Mouse (Mus musculus): ENCODE measurements around the gene Speg.

The Speg gene

DNA sequence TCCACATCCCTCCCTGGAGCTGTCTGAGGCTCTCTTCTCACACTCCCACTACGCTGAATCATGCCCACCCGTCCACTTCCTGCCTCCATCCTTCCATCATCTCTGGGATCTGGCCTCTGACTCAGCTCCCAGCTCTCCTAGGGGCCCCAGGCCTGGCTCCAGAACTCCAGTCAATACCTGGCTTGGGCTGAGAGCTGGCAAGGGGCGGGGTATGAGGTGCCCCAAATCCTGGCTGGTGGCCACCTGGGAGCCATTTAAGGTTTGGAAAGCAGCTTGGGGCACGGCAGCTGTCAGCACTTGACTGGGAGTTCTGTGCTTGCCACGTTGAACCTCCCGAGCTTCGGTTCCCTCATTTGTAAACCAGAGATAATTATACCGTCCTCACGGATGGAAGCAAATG, 18.0 kb downstream of the Speg start:
- in situ Hi-C loops (cut with MboI, MseI): no loop called here

DNA sequence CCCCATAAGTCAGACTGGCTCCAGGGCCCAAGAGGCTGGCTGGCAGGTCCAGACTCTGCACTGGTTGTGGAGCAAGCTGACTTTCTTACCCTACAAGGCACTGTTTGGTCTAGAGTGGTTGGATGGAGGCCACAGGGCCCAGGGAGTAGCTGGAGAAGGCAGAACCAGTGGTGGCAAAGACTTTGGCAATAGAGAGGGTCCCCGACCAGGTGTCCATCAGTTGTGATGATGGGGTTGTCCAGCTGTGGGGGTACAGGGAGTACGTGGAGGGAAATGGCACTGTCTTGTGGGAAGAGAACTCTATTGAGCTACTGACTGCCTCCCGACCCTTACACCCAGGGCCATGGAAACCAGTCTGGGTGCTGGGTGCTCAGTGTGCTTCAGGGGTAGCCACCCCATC, 18.7 kb downstream of the Speg start:
- in situ Hi-C loops (cut with MboI, MseI): no loop called here

DNA sequence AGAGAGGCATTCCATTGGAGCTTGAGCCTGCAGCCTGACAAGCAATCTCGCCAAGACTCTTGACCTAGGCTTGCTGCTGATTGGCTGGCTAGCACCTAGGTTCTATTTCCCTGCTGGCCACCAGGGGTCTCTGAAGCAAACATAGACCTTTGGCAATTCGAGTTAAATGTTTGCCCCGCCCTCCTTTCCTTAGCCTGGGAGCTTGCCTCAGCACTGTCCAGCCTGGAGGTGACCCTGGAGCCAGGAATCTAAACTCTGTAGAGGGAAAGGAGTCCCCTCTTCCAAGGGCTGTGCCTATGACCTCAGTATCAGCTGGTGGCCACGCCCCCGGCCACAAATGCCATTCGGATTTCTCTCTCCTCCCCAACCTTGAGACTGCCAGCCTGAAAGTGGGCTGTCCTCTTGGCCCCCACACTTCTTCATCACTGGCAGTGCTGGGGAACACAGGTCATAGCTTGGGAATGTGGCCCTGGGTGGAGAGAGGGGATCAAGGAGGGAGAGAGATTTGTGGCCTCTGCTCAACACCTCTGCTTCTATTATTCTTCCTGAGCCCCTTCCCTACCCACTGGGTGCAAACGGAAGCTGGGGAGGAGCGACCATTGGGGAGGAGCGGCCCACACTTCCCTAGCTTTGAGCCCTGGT, 23.8 kb downstream of the Speg start:
- in situ Hi-C loops (cut with MboI, MseI): no loop called here

DNA sequence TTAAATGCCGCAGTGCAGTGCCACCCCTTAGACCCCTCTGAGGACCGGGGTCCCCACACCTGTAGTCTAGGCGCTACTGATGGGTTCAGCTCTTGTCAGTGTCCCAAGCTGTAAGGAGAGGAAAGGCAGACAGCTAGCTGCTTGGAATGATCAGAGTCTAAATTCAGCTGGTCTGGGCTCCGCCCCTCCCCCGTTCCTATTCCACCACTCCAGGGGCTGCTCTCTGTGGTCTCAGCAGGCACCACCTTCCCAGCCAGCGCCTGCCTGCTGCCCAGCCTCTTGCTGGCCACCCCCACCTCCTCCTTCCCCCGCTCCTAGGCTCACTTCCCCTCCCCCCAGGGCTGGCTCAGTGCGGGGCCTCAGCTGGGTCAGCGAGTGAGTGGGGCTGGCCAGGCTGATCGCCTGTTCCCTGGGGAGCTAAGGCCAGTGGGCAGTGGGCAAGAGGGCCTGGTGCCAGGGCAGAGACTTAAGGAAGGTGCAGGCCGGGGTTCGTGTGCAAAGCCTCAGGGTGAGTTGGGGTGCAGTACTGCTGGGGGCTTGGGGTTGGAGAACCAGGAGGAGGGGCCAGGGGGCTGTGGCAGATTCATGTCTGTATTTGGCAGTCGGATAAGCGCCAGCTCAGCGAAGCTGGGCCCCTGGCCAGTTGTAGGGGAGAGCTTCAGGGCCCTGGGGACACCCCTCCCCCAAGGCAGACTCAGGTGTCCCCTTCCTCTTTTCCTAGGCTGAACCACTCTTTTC, 24.8 kb downstream of the Speg start:
- in situ Hi-C loops (cut with MboI, MseI): loop anchor here (5.0 to 10.0 kb wide), 2 partner anchors 62 to 1875 kb away; no protein-coding TSS in a partner anchor

DNA sequence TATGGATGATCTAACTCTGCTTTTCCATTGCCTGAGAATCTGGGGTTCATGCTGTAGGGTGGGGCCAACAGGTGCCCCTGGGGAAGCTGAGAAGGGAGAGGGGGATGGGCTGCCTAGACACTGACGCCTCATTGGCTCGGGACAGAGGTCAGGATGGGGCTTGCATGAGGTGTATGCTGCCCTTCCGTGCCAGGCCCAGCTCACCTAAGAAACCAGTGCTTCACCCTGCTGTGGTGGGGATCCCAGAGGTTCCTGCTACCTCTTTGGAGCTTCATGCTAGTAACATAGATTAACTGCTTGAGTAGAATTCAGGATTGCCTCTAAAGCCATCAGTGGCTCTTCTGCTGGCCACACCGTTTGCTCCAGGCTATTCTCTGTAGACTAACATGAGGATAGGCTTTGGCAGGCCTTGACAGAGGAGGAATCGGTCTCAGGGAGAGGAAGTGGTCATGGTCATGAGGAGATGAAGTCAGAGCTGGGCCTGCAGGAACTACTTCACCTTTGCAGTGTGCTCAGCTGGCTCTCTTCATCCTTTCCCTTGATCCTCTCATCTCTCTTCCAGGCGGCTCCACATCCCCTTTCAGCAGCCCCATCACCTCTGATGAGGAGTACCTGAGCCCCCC, 25.5 kb downstream of the Speg start:
- in situ Hi-C loops (cut with MboI, MseI): loop anchor here (5.0 to 10.0 kb wide), 2 partner anchors 62 to 1874 kb away; no protein-coding TSS in a partner anchor

DNA sequence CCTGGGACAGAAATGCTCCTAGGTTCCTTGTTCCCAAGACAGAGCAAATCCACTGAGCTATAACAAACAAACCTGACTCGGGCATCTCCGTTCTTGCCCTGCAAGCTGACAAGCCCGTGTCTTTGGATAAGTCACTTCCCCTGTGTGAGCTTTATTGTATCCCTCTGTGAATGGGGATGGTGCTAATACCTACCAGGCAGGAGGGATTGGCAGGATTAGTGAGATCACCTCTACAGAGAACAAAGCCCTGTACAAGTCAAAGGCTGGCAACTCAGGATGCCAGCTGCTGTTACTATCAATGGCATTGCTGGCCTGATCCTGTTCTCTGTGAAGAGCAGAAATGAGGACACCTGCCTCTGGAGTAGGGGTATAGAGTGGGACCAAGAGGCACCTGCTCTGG, 30.4 kb downstream of the Speg start:
- in situ Hi-C loops (cut with MboI, MseI): loop anchor here in 1 of 2 experiments (10.0 kb wide), 1 partner anchor 1869 kb away; no protein-coding TSS in a partner anchor

DNA sequence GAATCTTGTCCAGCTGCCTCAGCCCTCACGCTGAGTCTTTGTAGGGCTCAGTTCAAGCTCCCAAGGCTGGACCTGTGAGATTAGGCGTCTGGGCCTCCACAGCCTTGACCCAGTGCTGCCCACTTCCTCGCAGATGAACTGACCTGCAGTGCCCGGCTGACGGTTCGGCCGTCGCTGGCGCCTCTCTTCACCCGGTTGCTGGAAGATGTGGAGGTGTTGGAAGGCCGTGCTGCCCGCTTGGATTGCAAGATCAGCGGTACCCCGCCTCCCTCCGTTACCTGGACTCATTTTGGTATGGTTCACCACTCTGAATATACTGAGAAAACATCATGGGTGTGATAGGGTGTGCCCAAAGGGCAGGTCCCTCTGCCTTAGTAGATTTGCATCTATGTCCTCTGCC, 31.1 kb downstream of the Speg start:
- in situ Hi-C loops (cut with MboI, MseI): loop anchor here in 1 of 2 experiments (10.0 kb wide), 1 partner anchor 1869 kb away; no protein-coding TSS in a partner anchor

DNA sequence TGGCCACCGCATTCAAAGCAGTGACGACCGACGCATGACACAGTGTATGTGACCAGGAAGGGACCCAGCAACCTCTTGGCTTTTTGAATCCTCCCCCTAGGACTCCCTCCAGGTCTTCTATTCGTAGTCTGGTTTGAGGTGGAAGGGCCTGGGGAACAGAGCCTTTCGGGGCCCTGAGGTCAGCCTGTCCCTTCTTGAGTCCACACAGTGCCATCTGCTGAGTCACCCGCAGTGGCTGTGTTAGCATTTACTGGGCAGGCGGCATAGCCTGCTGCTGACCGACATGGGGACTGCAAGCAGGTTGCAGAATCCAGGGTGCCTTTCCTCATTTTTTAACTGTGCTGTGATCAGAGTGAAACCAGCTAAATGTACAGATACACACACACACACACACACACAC, 32.0 kb downstream of the Speg start:
- in situ Hi-C loops (cut with MboI, MseI): loop anchor here in 1 of 2 experiments (10.0 kb wide), 1 partner anchor 1868 kb away; no protein-coding TSS in a partner anchor

DNA sequence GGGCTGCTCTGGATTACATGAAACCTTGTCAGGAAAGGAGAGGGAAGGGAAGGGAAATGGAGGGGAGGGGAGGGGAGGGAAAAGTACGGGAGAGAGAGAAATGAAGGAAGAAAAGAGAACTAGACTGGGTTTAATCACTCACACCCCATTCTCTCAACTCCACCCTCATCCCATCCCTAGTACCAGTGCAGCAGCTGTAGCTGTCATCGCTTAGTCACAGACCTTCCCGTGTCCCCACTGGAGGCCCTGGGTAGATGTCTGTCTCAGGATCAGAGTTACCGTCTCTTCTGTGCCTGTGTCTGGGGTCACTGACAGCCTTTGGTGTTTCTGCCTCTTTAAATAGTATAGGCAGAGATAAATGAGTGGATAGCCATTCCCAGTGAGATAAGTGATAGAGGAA, 33.1 kb downstream of the Speg start:
- in situ Hi-C loops (cut with MboI, MseI): loop anchor here in 1 of 2 experiments (10.0 kb wide), 1 partner anchor 1867 kb away; no protein-coding TSS in a partner anchor

DNA sequence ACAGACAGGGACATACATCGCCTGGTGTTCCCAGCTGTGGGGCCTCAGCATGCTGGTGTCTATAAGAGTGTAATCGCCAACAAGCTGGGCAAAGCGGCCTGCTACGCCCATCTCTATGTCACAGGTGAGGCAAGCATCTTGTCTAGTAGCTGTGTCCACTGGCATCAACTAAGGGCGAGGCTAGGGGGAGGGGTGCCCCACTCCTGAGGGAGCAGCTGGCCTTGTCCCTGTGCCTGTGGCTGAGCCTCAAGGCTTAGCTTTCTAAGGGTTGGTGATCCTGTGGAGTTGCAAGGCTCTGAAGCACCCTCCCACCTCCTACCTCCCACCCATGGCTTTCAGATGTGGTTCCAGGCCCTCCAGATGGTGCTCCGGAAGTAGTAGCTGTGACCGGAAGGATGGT, 34.9 kb downstream of the Speg start:
- in situ Hi-C loops (cut with MboI, MseI): loop anchor here in 1 of 2 experiments (10.0 kb wide), 1 partner anchor 1865 kb away; no protein-coding TSS in a partner anchor

DNA sequence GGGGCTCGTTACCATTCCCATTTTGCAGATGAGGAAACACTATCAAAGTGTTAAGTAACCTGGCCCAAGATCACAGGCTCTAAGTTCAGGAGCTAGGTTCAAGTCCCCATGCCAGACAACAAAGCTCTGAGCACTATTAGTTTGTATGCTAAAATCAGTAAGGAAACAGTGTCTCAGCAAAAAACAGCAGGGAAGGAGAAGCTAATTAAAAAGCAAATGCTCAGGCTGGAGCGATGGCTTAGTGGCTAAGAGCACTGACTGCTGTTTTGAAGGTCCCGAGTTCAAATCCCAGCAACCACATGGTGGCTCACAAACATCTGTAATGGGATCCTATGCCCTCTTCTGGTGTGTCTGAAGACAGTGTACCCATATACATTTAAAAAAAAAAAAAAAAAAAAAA, 37.1 kb downstream of the Speg start:
- in situ Hi-C loops (cut with MboI, MseI): no loop called here

DNA sequence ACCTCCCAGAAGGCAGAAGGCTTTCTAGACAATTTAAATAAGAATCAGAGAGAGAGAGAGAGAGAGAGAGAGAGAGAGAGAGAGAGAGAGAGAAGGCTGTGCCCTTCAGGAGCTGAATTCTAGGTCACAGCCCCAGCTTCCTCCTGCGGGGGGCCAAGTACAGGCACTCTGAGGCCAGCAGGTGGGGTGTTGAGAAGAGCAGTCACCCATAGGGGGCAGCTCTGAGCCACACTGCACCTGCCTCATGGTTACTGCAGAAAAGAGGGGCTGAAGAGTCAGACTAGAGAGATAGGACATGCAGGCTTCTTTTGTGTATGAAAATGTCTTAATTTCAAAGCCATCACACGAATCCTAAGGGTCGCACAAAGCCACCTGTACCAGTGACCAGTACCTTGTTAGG, 38.7 kb downstream of the Speg start:
- in situ Hi-C loops (cut with MboI, MseI): no loop called here

DNA sequence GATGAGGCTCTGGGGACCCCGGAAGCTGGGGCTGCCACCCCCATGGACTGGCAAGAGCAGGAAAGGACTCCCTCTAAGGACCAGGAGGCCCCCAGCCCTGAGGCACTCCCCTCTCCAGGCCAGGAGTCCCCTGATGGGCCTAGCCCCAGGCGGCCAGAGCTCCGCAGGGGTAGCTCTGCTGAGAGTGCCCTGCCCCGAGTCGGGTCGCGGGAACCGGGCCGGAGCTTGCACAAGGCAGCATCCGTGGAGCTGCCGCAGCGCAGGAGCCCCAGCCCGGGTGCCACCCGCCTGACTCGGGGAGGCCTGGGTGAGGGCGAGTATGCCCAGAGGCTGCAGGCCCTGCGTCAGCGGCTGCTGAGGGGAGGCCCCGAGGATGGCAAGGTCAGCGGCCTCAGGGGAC, 46.7 kb downstream of the Speg start:
- in situ Hi-C loops (cut with MboI, MseI): no loop called here

DNA sequence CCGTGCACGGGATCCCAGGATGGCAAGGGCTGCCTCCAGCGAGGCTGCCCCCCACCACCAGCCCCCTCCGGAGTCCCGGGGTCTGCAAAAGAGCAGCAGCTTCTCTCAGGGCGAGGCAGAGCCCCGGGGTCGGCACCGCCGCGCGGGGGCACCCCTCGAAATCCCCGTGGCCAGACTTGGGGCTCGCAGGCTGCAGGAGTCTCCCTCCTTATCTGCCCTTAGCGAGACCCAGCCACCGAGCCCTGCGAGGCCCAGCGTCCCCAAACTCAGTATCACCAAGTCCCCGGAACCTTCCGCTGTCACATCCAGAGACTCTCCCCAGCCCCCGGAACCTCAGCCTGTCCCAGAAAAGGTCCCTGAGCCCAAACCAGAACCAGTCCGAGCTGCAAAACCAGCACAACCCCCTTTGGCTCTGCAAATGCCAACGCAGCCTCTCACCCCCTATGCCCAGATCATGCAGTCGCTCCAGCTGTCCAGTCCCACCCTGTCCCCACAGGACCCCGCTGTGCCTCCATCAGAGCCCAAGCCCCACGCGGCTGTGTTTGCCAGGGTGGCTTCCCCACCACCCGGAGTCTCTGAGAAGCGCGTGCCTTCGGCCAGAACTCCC, 47.2 kb downstream of the Speg start:
- in situ Hi-C loops (cut with MboI, MseI): no loop called here

DNA sequence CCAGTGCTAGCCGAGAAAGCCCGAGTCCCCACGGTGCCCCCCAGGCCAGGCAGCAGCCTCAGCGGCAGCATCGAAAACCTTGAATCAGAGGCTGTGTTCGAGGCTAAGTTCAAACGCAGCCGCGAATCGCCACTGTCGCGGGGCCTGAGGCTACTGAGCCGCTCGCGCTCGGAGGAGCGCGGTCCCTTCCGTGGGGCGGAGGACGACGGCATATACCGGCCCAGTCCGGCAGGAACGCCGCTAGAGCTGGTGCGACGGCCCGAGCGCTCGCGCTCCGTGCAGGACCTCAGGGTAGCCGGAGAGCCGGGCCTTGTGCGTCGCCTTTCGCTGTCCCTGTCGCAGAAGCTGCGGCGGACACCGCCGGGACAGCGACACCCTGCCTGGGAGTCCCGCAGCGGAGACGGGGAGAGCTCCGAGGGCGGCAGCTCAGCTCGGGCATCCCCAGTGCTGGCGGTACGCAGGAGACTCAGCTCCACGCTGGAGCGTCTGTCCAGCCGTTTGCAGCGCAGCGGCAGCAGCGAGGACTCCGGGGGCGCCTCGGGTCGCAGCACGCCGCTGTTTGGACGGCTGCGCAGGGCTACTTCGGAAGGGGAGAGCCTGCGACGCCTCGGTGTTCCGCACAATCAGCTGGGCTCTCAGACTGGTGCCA, 47.9 kb downstream of the Speg start:
- in situ Hi-C loops (cut with MboI, MseI): no loop called here

DNA sequence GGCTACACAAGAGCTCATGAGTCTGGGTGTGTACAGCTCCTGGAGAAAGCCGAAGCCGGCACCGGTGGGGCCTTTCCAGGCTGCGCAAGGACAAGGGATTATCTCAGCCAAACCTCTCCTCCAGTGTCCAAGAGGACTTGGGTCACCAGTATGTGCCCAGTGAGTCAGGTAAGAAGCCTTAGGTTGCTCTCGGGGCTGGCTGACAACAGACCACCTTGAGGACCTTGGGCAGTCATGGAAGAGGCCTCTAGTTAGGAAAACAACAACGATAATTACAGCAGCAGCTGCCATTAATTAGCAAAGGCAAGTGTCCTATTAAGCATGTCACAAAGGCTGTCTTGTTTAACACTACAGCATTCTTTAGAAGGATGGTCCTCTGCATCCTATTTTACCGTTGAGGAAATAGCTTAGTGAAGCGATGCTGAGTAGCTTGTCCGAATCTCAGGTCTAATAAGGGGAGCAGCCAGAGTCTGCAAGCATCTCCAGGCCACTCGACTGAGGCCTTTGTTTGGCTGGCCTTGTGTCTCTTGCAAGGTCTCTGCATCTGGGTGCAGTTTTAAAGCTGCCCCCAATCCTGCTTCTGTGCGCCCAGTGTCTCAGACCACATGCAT, 48.8 kb downstream of the Speg start:
- in situ Hi-C loops (cut with MboI, MseI): no loop called here

DNA sequence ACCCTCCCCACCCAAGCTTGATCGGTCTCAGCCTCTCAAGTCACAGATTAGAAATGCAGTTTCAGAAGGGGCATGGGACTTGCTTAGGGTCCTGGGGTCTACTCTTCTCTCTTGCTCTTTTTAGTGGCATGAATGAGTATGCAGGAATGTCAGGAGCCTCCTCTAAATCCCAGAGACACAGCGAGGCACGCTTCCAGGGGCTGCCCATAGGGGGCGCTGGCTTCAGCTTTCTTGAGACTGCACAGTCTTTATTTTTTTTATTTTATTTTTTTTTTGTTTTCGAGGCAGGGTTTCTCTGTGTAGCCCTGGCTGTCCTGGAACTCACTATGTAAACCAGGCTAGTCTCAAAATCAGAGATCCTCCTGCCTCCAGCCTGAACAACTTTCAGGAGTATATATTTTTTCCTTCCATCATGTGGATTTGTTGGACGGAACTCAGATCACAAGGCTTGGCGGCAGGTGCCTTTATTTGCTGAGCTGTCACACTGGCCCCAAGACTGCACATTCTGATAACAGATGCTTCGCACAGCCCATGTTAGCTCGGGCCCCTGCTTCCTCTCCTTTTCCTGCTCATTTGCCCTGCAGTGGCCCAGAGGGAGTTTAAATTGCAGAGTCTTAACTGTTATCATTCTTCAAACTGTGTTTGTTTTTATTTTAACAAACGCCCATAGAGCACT, 50.8 kb downstream of the Speg start:
- in situ Hi-C loops (cut with MboI, MseI): no loop called here

DNA sequence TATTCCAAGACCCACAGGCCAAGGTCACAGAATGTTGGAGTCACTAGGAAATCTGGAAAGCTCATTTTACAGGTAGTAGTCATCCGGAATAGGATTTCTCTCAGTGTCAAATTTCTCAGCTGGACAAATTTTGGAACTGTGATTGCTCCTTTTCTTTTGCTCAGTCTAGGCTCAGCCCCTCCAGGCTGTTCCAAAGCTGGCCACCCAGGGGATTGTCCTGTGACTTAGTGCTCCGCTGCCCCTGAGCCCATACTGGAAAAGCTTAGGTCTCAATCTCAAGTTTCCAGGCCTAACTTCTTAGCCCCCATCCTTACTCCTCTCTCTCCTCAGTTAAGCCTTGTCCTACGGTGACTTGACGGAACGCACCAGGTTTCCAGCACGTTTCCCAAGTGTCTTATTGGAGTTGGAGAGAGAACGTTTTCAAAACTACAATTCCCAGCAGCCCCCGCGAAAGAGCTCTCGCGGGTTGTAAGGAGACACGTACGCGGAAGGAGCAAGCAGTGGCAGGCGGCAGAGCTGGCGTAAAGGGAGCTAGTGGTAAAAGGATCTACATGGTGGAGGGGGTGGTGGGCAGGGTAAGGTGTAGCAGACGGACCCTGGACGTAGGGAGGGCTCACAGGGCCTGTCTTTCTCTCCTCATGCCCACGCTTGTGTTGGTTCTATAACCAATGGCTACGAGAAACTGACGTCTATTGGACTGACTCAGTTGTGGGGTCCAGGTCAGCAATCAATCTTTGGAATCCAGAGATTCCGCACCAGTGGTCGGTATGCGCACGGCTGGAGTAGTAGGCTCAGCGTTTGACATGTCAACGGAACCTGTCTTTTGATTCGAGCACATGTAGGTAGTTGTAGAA, 60.6 kb downstream of the Speg start, which contains the start of gene Gmppa:
TSS of gene Gmppa (plus strand) at position 456 of the 854 bp plus-strand sequence.
- in situ Hi-C loops (cut with MboI, MseI): no loop called here

DNA sequence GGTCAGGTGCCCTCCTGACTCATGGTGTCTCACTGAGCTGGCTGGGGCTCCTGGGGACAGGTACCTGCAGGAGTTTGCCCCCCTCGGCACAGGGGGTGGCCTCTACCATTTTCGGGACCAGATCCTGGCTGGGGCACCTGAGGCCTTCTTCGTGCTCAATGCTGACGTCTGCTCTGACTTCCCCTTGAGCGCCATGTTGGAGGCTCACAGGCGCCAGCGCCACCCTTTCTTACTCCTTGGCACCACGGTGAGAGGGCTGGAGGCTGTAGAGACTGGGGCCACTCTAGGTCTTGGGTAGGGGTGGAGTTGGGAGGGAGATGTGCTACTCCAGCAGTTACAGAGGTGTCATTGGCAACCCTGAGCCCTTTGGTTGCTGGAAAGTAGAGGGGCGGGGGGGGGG, 63.7 kb downstream of the Speg start:
- in situ Hi-C loops (cut with MboI, MseI): no loop called here

Measured in T-helper 17 cell (primary cell).